Mouse (Mus musculus): ENCODE data around the gene Mex3d.

The Mex3d gene

DNA sequence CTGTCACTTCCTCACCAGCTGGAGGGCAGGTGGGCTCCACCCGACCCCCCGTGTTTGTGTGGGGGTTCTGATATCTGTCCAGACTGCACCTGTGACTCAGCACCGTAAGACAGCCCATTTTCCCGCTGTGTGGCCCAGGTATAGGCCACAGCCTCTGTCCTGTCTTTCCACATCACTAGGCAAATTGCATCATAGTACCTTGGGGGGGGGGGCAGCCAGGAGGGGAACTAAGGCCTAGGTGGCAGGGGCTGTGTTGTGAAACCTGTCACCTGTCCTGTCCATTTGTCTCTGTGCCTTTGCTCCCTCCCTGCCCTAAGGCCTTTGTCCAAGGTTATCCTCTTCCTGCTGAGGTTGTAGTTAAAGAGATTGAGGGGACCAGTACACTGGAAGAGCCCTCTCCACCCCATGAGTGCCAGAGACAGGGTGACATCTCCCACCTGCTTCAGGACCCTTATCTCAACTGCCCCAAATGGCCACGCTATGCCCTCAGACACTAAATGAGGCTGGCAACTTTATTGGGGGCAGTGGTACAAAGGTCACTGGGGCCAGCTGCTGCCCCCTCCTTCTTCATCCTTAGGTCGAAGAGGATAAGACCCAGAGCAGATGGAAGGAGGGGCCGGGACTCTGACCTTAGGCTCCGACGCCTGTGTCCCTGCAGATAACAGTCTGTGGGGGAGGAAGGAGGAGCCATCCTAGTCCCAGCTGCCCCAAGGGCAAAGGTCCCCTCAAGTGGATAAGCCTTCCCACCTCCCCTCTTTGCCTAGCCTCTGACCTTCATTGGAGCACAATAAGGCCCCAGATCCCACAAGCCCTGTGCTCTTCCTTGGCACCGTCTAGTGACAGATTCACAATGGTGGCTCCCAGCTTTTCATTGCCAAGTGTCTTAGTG lies 55.6 kb downstream of the Mex3d start:
- no peak for DNase-seq (ENCODE audit: low read depth, low spot score)

DNA sequence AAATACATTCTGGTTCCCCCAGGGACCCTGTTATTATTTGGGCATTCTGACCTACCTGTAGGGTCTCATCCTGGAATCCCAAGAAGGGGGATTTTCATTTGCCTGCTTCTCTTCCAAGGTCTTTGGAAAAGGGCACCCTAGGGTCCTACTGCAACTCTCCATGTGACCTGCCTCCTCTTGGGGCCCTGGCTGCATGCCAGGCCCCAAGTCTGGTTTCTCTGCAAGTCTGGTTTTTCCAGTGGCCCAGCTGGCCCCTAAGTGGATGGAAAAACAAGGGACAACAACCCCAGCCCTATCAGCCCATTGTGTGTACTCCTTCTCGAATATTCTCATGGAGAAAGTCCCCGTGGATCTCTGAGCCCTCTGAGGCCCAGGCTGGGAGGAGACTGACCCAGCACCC lies 56.6 kb downstream of the Mex3d start:
- no peak for DNase-seq (ENCODE audit: low read depth, low spot score)
